9 mouse cellular contexts compared by ENCODE assay signal in the genomic region with DNA sequence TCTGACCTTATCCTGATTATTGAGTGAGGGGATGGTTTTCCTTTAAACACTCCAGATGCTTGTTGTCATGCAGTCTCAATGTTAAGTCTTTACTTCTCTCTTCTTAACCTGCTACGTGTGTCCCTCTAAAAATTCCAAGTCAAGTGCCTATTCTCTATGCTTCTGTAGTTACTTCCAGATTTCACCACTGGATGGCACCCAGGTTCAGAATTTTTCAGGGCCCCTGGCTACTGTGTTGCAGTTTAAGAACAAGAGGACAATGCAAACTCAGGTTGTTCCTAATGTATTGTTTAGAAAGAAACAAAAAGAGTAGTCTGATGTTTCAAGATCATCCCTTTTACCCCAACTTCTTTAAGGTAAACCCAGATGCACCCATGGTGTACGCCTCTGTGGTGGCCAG. TPM values are rescaled to one million over a fixed set of nuclear protein-coding genes. Genes with fewer than 3 reads are reported as not detected.
DNase-seq lines count a peak whose midpoint lies in the region; ATAC-seq and TF ChIP-seq lines count a peak whose summit lies in the region.
"Had no signal": no experiment of that assay in that cellular context is flagged by ENCODE, and none has a peak within 500 bp of the region (broad histone marks: within the 10 kb centered on the region; RNA-seq: fewer than 3 reads in every experiment).

No protein-coding gene starts in this region.

- peaks cover 16% of the 10 kb centered on the region for H3K36me3 ChIP-seq in heart, embryonic 13.5 days
- H3K36me3 ChIP-seq in heart, embryonic 10.5 days = peaks cover 34% of the 10 kb centered on the region
- no peaks in the 10 kb centered on the region for H3K36me3 ChIP-seq in CH12.LX (replicated peaks in 1 of 2; ENCODE audit: control insufficient read depth in 1 of 2, insufficient read depth in 1 of 2, low read length in 1 of 2)
- H3K36me3 ChIP-seq in midbrain, postnatal 0 days (ENCODE audit: insufficient read depth, low read length) = no peaks in the 10 kb centered on the region
- H3K36me3 ChIP-seq: liver, embryonic 15.5 days had no signal

- dilution Hi-C loops in CH12.LX (cut with MboI; ENCODE audit: extremely low pct_ligation_motif_present, extremely low pct_unique_long_range_greater_than_20kb, low sequenced_read_pairs) = no loop called here

- no peak overlapping the region for H3K4me2 ChIP-seq in heart, embryonic 13.5 days
- H3K4me2 ChIP-seq in CH12.LX (ENCODE audit: insufficient read depth, low read depth, poor library complexity, severe bottlenecking) = no peak overlapping the region
- H3K4me2 ChIP-seq in midbrain, postnatal 0 days (ENCODE audit: low read depth, low read length, poor library complexity, severe bottlenecking) = no peak overlapping the region
- H3K4me2 ChIP-seq: liver, embryonic 15.5 days had no signal

- no peak for DNase-seq in heart, embryonic 10.5 days (ENCODE audit: low spot score)
- DNase-seq in CH12.LX (ENCODE audit: extremely low read depth) = peak; percentile 37
- peak; percentile 18 to 24 for DNase-seq in adrenal gland, postnatal 4 days (ENCODE audit: low spot score in 2 of 2)
- DNase-seq in layer of hippocampus, postnatal 36 days = peak; percentile 22 to 36
- peak; percentile 62 for DNase-seq in midbrain, postnatal 0 days (ENCODE audit: low spot score)
- no peak for DNase-seq in B cell, adult 2 months

- TF ChIP-seq CTCF in CH12.LX (conservative IDR thresholded peaks at IDR 0.05 in 1 of 2, IDR thresholded peaks at IDR 0.05 in 1 of 2; ENCODE audit: low read depth in 2 of 2, low read length in 2 of 2) = peak; percentile 19 to 70; a peak in 2 of 4 replicates
- TF ChIP-seq CTCF in midbrain, postnatal 0 days (IDR thresholded peaks at IDR 0.05) = peak; percentile 78

- 55% methylated on average over 2 of the region's 2 CpGs for WGBS in heart, embryonic 13.5 days
- WGBS in heart, embryonic 10.5 days = 51% methylated on average over 2 of the region's 2 CpGs
- 51% methylated on average over 2 of the region's 2 CpGs for WGBS in midbrain, postnatal 0 days

- no peaks in the 10 kb centered on the region for H3K27me3 ChIP-seq in heart, embryonic 13.5 days (replicated peaks)
- no peaks in the 10 kb centered on the region for H3K27me3 ChIP-seq in heart, embryonic 10.5 days (ENCODE audit: insufficient read depth, poor library complexity, severe bottlenecking)
- no peaks in the 10 kb centered on the region for H3K27me3 ChIP-seq in CH12.LX (replicated peaks)
- no peaks in the 10 kb centered on the region for H3K27me3 ChIP-seq in midbrain, postnatal 0 days (ENCODE audit: insufficient read depth, low read length)
- H3K27me3 ChIP-seq: liver, embryonic 15.5 days had no signal

- H3K4me3 ChIP-seq in heart, embryonic 13.5 days = no peak overlapping the region
- no peak overlapping the region for H3K4me3 ChIP-seq in heart, embryonic 10.5 days
- no peak overlapping the region for H3K4me3 ChIP-seq in CH12.LX (replicated peaks in 1 of 3; ENCODE audit: low read depth in 2 of 3, low read length in 2 of 3, poor library complexity in 1 of 3)
- no peak overlapping the region for H3K4me3 ChIP-seq in midbrain, postnatal 0 days (ENCODE audit: low read depth, low read length)
- H3K4me3 ChIP-seq: liver, embryonic 15.5 days had no signal

- TF ChIP-seq POLR2A in CH12.LX (IDR thresholded peaks at IDR 0.05; ENCODE audit: low read depth, low read length) = no peak

- H3K9ac ChIP-seq in heart, embryonic 13.5 days = no peak overlapping the region
- H3K9ac ChIP-seq in CH12.LX (ENCODE audit: insufficient read depth, low read depth) = no peak overlapping the region
- no peak overlapping the region for H3K9ac ChIP-seq in midbrain, postnatal 0 days (replicated peaks; ENCODE audit: low read length, poor library complexity, severe bottlenecking)
- H3K9ac ChIP-seq: liver, embryonic 15.5 days had no signal

- TF ChIP-seq EP300 in CH12.LX (IDR thresholded peaks at IDR 0.05; ENCODE audit: low read length) = no peak

- no peaks in the 10 kb centered on the region for H3K79me2 ChIP-seq in CH12.LX (replicated peaks; ENCODE audit: control insufficient read depth, extremely low read depth, insufficient read depth, poor library complexity, severe bottlenecking)

- H3K9me3 ChIP-seq in heart, embryonic 13.5 days = no peaks in the 10 kb centered on the region
- no peaks in the 10 kb centered on the region for H3K9me3 ChIP-seq in heart, embryonic 10.5 days
- H3K9me3 ChIP-seq in CH12.LX (replicated peaks; ENCODE audit: low read length) = no peaks in the 10 kb centered on the region
- no peaks in the 10 kb centered on the region for H3K9me3 ChIP-seq in midbrain, postnatal 0 days (ENCODE audit: low read length)
- H3K9me3 ChIP-seq: liver, embryonic 15.5 days had no signal

- ATAC-seq in heart, embryonic 13.5 days (ENCODE audit: extremely low read depth, insufficient number of reproducible peaks, low FRiP score, low TSS enrichment) = no peak
- peak; percentile 75 for ATAC-seq in granulocyte monocyte progenitor cell, adult 5-6 weeks (replicated peaks; ENCODE audit: poor library complexity, severe bottlenecking)
- ATAC-seq in midbrain, postnatal 0 days (ENCODE audit: low FRiP score) = no peak

- H3K27ac ChIP-seq in heart, embryonic 13.5 days (replicated peaks) = peak overlapping the region; percentile 73
- no peak overlapping the region for H3K27ac ChIP-seq in heart, embryonic 10.5 days
- no peak overlapping the region for H3K27ac ChIP-seq in CH12.LX (ENCODE audit: insufficient read depth, low read depth)
- no peak overlapping the region for H3K27ac ChIP-seq in midbrain, postnatal 0 days (ENCODE audit: low read depth, low read length)
- H3K27ac ChIP-seq: liver, embryonic 15.5 days had no signal

- peak; percentile 66 for TF ChIP-seq RAD21 in CH12.LX (IDR thresholded peaks at IDR 0.05; ENCODE audit: low read depth, low read length)

- in situ Hi-C loops in CH12.LX (cut with MboI; ENCODE audit: low pct_ligation_motif_present, low pct_unique_long_range_greater_than_20kb, low sequenced_read_pairs) = loop anchor here (25.0 kb wide), 1 partner anchor 143 kb away; no protein-coding TSS in a partner anchor

- peaks cover 40% of the 10 kb centered on the region for H3K4me1 ChIP-seq in heart, embryonic 13.5 days
- peaks cover 22% of the 10 kb centered on the region for H3K4me1 ChIP-seq in heart, embryonic 10.5 days
- no peaks in the 10 kb centered on the region for H3K4me1 ChIP-seq in CH12.LX (ENCODE audit: control insufficient read depth in 1 of 2, insufficient read depth in 2 of 2)
- no peaks in the 10 kb centered on the region for H3K4me1 ChIP-seq in midbrain, postnatal 0 days (ENCODE audit: insufficient read depth, low read length)
- H3K4me1 ChIP-seq: liver, embryonic 15.5 days had no signal

TF ChIP-seq in CH12.LX, 34 proteins besides CTCF, POLR2A, EP300 and RAD21:
- TF ChIP-seq NRF1 (IDR thresholded peaks at IDR 0.05; ENCODE audit: low read depth, low read length) = no peak
- TF ChIP-seq SMC3 (IDR thresholded peaks at IDR 0.05; ENCODE audit: low read depth, low read length) = peak; percentile 67
TF ChIP-seq in CH12.LX: peak in this region for 1.

RNA-seq across cellular contexts. Expression of a gene that starts 8.4 kb away (rescaled TPM):
- polyA plus RNA-seq in heart, embryonic 13.5 days (2015; fragmentation: Nextera tagmentation; extraction: Ambion mirVana) = 166 and 167 TPM in 2 replicates
- 167 and 228 TPM in 2 replicates for polyA plus RNA-seq in heart, embryonic 10.5 days (2016; fragmentation: Nextera tagmentation; extraction: Ambion mirVana)
- total RNA-seq in CH12.LX (2012; rRNA removed) (4.8 and 7.1 TPM in 2 replicates), CH12.LX (2014; rRNA removed) (0.59 and 0.87 TPM in 2 replicates)
- polyA plus RNA-seq in CH12.LX (2012; ENCODE audit: insufficient read length, low read depth) = 2.0 and 2.6 TPM in 2 replicates
- 10 to 100 TPM; 40.5 to 41.4 TPM for total RNA-seq in adrenal gland, postnatal 4 days (2021)
- not detected in 2 replicates for total RNA-seq in granulocyte monocyte progenitor cell, adult 5-6 weeks (2014; fragmentation: Nextera tagmentation)
- total RNA-seq in granulocyte monocyte progenitor cell, adult 5-6 weeks (2017) = not detected in 2 replicates
- total RNA-seq in layer of hippocampus, postnatal 36 days (2021) = 1 to 10 TPM; 5.4 TPM
- total RNA-seq in midbrain, postnatal 0 days (2014; rRNA removed) = 3.9 and 10.8 TPM in 2 replicates
- 10.8 and 11.3 TPM in 2 replicates for polyA plus RNA-seq in midbrain, postnatal 0 days (2015; fragmentation: Nextera tagmentation; extraction: Ambion mirVana)

RNA-seq across cellular contexts. Expression of a gene that starts 33.8 kb away (rescaled TPM):
- polyA plus RNA-seq in heart, embryonic 13.5 days (2015; fragmentation: Nextera tagmentation; extraction: Ambion mirVana) = 2.6 and 2.7 TPM in 2 replicates
- polyA plus RNA-seq in heart, embryonic 10.5 days (2016; fragmentation: Nextera tagmentation; extraction: Ambion mirVana) = 0.57 and 2.0 TPM in 2 replicates
- 0.08 and 0.21 TPM in 2 replicates for total RNA-seq in CH12.LX (2012; rRNA removed)
- total RNA-seq in CH12.LX (2014; rRNA removed) = 0.47 and 0.69 TPM in 2 replicates
- 0.20 and 0.56 TPM in 2 replicates for polyA plus RNA-seq in CH12.LX (2012; ENCODE audit: insufficient read length, low read depth)
- 1 to 10 TPM; 5.8 to 7.2 TPM for total RNA-seq in adrenal gland, postnatal 4 days (2021)
- total RNA-seq in granulocyte monocyte progenitor cell, adult 5-6 weeks (2014; fragmentation: Nextera tagmentation) = 0.82 and 3.1 TPM in 2 replicates
- 3.3 and 4.7 TPM in 2 replicates for total RNA-seq in granulocyte monocyte progenitor cell, adult 5-6 weeks (2017)
- under 1 TPM; 0.47 to 0.56 TPM for total RNA-seq in layer of hippocampus, postnatal 36 days (2021)
- total RNA-seq in midbrain, postnatal 0 days (2014; rRNA removed) = 0.11 and 0.90 TPM in 2 replicates
- polyA plus RNA-seq in midbrain, postnatal 0 days (2015; fragmentation: Nextera tagmentation; extraction: Ambion mirVana) = 0.60 and 0.88 TPM in 2 replicates

Comparison
In these comparisons a context has a peak if more than half of its experiments do, and no peak if none do; other contexts are left out.
1. DNase-seq: peak in CH12.LX (single experiment), adrenal gland, postnatal 4 days (2 of 2), layer of hippocampus, postnatal 36 days (2 of 2) and midbrain, postnatal 0 days (single experiment); none in heart, embryonic 10.5 days (single experiment) and B cell, adult 2 months (0 of 2).